In the genomic region with DNA sequence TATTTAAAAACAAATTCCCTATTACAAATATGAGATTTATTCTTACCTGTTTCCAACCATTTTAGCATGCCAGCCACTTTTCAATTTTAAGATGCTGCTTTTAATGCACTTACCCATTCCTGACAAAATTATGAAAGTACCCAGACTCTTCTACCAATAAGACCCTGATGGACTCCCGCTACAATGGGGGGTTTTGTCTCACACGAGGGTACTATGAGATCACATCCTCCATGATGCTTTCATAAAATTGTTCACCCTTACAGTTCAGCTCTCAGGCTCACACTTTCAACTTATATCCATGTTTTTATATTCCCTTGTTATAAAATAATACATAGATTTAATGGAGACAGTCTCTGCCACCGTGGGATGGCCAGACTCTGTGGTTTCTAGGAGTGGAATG, we compare ENCODE assay signal across 26 mouse cellular contexts.
"Had no signal": no experiment of that assay in that cellular context is flagged by ENCODE, and none has a peak within 500 bp of the region (broad histone marks: within the 10 kb centered on the region; RNA-seq: fewer than 3 reads in every experiment).

No protein-coding gene starts in this region.

- H3K27ac ChIP-seq: heart, adult 2 months; heart, embryonic 13.5 days; heart, embryonic 15.5 days; hindbrain, embryonic 13.5 days; hindbrain, embryonic 15.5 days; hindbrain, postnatal 0 days; kidney, embryonic 15.5 days; kidney, postnatal 0 days; limb, embryonic 13.5 days; limb, embryonic 15.5 days; liver, embryonic 13.5 days; liver, embryonic 15.5 days had no signal

- ATAC-seq: hindbrain, postnatal 0 days; intestine, embryonic 16.5 days had no signal

- H3K27me3 ChIP-seq: heart, embryonic 13.5 days; heart, embryonic 15.5 days; hindbrain, embryonic 13.5 days; hindbrain, embryonic 15.5 days; kidney, embryonic 15.5 days; limb, embryonic 15.5 days; liver, embryonic 13.5 days; liver, embryonic 15.5 days had no signal

- H3K9me3 ChIP-seq: heart, embryonic 13.5 days; heart, embryonic 15.5 days; hindbrain, embryonic 13.5 days; hindbrain, embryonic 15.5 days; kidney, embryonic 15.5 days; limb, embryonic 13.5 days; limb, embryonic 15.5 days; liver, embryonic 13.5 days; liver, embryonic 15.5 days had no signal

- H3K9ac ChIP-seq: heart, embryonic 13.5 days; heart, embryonic 15.5 days; hindbrain, embryonic 13.5 days; hindbrain, embryonic 15.5 days; kidney, embryonic 15.5 days; limb, embryonic 13.5 days; limb, embryonic 15.5 days; liver, embryonic 13.5 days; liver, embryonic 15.5 days had no signal

- H3K4me2 ChIP-seq: heart, embryonic 11.5 days; heart, embryonic 13.5 days; heart, embryonic 15.5 days; hindbrain, embryonic 13.5 days; hindbrain, embryonic 15.5 days; kidney, embryonic 15.5 days; limb, embryonic 13.5 days; limb, embryonic 15.5 days; liver, embryonic 11.5 days; liver, embryonic 13.5 days; liver, embryonic 15.5 days had no signal

- H3K36me3 ChIP-seq: heart, embryonic 13.5 days; heart, embryonic 15.5 days; hindbrain, embryonic 13.5 days; hindbrain, embryonic 15.5 days; kidney, embryonic 15.5 days; limb, embryonic 13.5 days; limb, embryonic 15.5 days; liver, embryonic 13.5 days; liver, embryonic 15.5 days had no signal

- H3K4me1 ChIP-seq: heart, embryonic 13.5 days; heart, embryonic 15.5 days; hindbrain, embryonic 13.5 days; hindbrain, embryonic 15.5 days; limb, embryonic 13.5 days; limb, embryonic 15.5 days; liver, embryonic 13.5 days; liver, embryonic 15.5 days had no signal

- DNase-seq: gastrocnemius, postnatal 14 days; gastrocnemius, postnatal 36 days; heart, adult 2 months; heart, postnatal 14 days; heart, postnatal 36 days; kidney, adult 11 months; kidney, adult 2 months; kidney, adult 9 months; kidney, postnatal 36 days; layer of hippocampus, adult 9-11 months; layer of hippocampus, postnatal 36 days; left cerebral cortex, postnatal 4 days; liver, embryonic 13.5 days had no signal

- H3K4me3 ChIP-seq: heart, adult 2 months; heart, embryonic 13.5 days; heart, embryonic 15.5 days; hindbrain, embryonic 13.5 days; hindbrain, embryonic 15.5 days; kidney, embryonic 15.5 days; limb, embryonic 13.5 days; limb, embryonic 15.5 days; liver, embryonic 13.5 days; liver, embryonic 15.5 days had no signal
